Mouse (Mus musculus): ENCODE data around the gene Tpo.

Tpo gene

DNA sequence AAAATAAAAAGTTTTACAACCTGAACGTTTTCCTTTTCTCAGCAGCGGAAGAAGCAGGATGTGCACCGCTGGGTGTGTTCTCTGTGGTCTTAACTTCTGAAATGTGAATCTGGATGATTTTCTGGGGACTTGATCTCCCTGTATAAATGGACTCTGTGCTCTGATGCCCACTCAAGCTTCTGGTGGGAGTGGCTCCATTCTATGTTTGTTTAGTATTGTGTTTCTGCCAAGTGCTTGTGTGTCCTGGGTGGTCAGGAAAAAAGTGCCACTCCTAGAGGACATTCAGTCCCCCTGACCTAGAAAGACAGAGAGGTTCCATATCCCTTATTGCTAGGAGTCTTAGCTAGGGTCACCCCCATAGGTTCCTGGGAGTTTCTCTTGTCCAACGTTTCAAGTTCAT lies at the start of gene Tpo:
Gene Tpo, minus strand, starts transcription at position 101 of the 400 bp plus-strand sequence.
- no peak for DNase-seq

DNA sequence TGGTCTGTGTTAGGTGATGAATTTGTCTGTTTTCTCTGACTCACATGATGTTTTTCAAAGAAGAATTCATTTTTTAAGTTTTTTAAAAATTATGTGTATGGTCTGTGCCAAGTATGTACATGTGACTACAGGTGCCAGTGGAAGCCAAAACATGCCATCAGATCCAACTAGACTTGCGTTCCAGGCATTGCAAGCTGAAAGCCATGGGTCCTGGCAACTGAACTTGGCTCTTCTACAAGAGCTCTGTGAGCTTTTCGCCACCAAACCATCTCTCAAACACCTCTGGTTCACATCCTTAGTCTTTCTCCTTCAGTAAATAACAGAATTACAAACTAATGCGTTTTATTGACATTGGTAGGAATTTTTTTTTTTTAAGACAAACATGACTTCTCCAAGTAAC lies 49.3 kb upstream of the Tpo start:
- DNase-seq = no peak

DNA sequence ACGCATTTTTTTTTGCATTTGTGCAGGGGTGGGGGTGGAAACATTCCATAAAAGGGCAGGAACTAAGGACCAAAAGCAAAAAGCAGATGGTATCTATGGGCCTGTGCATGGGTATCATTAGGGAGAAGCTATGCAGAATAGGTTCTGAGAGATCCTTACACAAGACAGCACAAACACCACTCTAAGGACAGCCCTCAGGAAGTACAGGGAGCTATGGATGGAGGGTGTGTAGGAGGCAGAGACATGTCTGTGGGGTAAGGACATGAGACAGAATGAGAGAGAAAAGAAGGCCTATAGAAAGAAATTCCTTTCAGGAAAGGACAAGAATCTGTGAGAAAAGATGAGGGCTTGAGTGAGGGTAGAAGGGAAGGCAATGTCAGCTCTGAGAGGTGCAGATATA lies 47.2 kb upstream of the Tpo start:
- DNase-seq = no peak

DNA sequence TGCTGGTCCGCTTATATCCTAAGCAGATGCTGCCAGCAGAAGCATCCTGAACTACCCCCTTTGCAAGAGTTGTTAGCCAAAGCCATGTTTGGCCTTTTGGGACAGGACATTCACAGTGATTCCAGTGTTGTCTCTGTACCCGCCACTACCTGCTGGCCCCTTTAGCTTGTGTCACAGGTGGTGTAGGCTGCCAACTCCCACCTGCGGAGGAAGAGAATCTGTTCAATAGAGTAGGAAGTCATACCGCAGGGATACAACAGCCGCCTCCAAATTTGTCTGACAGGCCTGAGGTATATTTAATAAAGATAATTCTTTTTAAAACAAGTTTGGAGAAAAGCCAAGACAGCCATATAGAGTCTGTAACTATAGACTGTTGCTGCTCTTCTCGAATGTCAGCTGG lies 45.5 kb upstream of the Tpo start:
- no peak for DNase-seq

DNA sequence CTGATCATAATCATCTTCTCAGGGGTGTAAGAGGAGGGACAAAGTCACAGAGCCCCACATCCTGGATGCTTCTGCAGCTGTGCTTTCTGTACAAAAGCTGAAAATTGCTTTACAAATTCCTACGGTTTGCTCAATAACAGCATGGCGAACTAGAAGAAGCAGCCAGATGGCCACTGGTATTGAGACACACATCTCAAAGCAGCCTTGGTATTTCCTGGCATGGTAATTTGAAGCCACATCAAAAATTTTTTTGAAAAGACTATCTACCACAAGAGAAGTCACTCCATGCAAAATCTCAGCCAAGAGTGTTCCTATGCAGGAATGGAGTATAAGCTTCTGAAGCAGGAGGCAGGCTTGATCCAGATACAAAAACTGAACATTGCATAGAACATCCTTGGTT lies 45.1 kb upstream of the Tpo start:
- DNase-seq = no peak

DNA sequence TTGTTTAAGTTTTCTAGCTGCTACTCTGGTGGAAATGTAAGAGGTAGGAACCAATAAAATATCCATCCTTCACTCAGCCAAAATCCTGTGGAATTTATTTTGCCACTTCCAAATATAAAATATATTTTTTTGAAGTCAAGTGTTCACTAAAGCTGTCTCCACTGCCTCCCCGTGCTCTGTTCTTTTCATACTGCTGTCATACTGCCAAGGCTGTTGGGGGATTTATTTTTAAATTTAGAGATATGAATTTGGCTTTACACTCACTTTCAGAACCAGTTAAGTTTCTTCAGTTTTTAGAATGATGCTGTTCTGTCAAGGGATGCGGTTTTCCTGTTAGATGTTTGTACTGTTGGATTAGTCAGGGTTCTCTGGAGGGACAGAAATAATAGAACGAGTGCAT lies 36.1 kb upstream of the Tpo start:
- DNase-seq = no peak

DNA sequence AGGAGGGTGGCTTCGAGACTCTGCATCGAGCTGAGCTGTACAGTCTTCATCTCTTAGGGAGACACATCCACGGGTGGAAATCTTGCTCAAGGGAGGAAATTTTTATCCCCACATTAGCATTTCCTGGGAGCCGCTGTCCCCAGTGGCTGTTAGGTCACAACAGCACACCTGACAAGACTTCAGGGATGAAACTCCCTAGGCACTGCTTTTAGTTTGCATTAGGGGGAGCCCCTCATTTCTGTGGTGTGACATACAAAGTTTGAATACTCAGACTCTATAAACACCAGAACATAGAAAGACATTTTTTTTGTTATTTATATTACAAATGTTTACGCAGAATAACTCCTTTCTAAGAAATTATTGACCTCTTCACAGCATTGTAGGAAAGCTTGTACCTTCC lies 32.1 kb upstream of the Tpo start:
- no peak for DNase-seq

DNA sequence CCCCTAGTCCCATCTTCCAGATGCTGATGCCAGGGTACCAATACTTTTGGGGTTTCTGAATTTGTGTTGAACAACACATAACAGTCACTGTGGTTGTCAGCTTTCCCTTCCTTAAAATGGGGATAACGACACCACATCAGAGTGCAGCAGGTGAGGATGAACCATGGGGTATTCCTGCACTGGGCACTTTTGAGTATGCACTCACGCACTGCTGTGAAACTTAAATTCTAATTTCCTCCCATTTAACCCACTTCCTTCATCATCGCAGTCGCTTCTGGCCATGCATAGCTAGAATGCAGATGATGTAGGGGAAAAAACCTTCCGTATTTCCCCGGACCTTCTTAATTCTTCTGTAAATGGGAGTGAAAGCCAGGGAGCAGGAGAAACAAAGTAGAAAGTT lies 31.6 kb upstream of the Tpo start:
- DNase-seq = no peak

DNA sequence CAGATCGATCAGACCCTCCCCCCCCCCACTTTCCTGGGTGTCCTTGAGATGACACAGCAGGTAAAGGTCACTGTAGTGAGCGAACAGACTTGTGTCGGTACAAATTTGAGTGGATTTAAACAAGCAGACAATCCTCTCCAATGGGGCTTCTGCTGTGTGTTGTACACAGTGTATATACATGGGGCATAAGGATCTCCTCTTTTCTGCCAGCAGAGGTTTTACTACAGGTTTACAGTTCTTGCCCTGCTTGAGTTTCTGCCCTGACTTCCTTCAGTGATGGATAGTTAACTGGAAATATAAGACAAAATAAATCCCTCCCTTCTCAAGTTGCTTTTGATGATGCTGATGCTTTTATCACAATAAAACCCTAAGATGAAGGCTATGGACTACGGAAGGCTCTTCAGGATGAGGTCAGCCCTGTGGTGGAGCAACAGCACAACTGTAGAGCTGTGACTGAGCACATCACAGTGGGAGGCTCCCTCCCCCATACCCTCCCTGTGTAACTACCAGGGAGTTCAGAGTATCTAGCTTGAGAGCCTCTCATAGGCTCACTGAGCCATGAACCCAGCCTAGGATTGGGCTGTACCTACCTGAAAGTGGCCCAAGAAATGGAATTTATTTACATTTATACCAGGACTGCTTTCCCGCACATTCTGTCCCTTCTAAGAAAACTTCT lies 29.4 kb upstream of the Tpo start:
- DNase-seq = no peak

DNA sequence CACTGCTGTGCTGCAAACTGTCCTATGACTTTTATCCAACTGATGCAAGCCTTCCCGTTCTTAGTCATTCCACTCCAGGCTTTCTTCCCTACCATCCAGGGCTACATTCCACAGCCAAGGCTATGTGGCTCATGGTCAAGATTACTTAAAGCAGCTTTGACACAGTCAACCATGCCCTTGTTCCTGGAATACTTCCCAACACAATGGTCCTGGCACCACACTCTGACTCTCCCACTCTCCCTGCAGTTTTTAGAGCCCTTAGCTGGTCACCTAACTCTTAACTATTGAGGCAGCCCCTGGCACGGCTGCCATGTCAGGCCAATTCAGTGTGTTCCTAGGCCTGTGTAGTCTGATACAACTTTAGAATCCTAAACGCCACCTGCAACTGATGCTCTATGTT lies 28.1 kb upstream of the Tpo start:
- peak; percentile 7 for DNase-seq

DNA sequence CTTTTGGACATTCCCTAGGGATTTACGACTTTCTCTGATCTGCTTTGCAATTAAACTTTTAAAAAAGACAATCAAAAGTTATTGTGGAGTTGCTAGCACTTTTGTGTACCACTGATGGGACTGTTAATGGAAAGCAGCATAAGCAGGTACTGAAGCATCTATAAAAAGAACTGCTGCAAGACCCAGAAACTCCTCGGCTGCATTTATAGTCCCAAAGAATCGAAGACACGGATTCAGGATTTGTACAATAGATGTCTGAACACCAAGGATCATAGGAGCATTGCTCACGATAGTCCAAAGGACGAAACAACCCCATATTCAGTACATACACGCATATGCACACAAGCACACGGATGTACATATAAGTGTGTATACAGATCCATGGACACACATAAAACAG lies 27.4 kb upstream of the Tpo start:
- DNase-seq = no peak

DNA sequence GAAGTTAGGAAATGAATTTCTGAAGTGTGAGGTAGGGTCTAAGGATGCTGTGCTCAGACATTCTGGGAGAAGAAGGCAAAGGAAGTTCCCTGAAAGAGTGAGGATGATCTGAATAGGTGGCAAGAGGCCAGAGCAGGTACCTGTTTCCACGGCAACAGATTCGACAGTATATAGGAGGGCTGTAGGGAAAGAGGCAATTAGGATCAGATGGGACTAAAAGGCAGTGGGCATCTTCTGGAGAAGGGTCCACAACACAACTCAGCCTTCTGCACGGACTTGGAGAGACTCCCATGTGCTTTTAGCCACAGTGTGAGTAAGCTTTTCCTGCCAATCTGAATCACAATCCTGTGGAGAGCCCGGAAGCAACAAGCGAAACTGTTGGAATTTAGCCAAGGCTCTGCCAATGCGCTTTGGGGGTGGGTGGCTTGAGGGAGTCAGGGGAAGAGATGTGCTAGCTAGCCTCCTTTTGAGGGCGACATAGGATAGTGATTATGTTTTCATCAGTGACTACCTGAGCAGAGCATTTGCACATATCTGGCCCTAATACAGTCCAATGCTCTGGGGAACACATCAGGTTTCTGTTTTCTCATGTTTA lies 21.8 kb upstream of the Tpo start:
- DNase-seq = no peak

DNA sequence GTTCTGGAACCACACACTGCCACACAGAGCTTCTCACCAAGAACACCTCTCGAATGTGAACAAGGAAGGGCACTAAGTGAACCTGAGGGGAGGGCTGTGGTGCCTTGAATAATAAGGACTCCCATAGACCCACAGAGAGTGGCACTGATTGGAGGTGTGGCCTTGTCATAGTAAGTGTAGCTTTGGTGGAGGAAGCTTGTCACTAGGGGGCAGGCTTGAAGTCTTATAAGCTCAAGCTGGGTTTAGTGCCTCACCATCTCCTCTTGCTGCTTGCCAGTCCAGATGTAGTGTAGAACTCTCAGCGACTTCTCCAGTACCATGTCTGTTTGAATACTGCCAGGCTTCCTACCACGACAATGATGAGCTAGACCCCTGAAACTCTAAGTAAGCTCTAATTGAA lies 9.7 kb upstream of the Tpo start:
- peak; percentile 61 for DNase-seq

DNA sequence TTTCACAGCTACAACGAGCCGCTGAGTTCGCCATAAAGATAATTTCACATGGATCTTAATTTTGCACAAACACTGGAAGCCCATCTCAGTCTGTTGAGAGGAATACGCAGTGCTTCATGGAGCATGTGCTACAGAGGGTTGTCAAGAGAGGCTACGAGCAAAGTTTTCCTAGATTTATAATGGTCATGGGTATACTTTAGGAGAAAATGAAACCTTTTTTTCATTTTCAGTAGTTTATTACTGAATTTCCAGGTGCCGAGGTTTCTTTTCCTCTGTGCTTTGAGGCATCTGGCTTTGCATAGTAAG lies 3.1 kb downstream of the Tpo start:
- DNase-seq = no peak

DNA sequence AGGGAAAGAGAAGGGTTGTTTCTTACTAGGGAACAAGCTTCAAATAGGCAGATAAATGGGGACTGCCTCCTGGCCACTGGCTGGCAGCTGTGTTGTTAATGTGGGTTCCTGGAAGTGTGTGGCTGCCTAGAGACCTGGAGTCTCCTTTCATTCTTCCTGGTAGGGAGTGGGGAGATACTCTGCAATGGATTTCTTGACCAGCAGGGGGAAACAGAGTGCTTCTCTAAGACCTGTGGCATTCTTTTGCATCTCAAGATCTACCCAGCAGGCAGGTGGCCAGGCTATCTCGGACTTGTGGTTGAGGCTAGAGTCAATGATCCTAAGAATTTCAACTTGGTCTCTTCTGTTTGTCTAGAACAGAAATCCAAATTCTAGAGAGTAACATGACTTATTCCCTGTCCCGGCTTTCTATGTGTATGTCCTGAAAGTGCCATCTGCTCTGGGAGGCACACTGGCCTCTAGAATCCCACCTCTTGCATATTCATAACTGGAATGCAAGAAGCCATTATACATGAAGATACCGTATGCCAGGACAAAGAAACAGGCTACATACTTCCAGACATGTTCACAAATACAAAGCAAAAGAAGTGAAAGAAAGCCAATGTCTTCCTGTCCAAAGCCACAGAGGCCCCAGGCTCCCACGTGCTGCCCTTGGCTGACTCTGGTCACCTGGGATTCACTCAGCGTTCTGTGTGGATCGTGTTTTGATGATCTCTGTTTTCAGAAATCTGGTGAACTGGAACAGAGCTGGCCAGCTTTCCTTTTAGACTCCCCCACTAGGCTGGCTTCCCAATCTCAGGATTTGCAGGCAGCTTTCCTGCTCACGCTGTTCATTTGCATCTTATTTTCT lies 3.6 kb downstream of the Tpo start:
- DNase-seq = peak; percentile 84

DNA sequence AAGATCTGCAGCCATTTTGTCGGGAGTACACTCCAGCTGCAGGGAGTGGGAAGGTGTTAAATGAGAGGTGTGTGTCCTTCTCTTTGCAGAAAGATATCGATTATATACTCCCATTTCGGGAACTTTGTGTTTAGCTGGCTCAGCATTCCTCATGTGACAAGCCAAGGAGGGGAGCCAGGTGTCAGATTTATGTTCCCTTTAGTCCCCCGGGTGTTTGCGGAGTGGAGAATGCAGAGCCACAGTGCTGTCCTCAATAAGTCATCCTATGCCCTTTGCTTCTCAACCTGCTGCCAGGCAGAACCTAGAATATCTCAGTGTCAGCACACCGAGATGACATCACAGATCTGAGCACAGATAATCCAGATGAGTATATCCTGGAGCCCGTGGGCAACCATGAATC lies 10.1 kb downstream of the Tpo start:
- no peak for DNase-seq

DNA sequence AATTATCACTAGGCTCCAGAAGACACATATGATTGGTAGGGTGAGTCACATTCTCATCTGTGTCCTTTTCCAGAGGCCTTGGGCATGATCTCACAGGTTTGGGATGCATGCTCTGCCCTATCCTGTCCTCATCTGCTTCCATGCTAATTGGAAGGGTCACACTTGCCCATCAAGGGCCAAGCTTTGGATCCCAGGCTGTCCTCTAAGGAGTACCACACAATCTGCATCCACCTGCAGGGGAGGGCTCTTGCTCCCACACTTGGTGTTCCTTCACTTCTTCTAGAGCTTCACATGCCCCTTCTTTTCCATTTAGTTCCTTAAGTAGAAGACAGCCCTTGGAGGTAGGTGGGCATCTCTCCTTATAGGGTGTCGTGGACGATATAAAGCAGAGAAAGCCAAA lies 20.2 kb downstream of the Tpo start:
- DNase-seq = no peak

DNA sequence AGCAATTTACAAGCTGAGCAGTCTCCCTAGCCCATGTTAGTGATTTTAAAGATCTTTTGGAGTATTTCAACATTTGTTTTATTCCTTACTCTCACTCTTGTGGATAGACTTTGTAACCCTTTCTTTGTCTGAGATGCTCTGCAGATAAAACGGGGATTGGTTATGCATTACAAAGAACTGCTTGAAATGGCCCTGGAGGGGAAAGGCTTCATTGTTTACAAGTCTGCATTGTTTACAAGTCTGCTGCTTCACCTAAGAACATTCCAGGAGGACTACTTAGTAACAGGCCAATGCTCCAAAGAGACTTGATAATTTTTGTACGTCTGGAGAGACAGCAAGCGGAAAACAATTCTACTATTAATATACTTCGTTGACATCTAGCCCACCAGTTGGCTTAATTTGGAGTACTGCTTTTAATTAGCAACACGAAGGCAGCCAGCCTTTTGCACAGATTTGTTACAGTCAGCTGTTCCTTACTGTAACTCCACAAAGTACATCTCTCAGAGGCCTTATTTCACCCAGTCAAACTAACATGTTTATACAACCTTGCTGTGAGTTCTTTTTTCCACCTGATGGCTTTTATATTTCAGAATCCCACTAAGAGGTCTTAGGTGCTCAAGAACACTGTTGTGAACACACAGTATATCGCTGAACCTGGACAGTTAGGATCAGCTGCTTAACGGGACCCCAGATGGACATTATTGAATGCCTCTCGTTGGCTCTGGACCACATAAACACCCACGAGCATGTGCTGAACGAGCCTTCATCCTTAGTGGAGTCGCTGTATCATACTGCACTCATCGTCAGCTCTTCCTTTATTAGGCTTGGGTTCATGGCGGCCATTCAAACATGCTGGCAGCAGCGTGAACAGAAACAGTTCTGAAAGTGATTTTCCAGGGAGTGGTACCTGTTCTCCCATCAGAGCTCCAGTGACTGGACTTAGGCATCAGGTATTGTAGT lies 22.5 kb downstream of the Tpo start:
- no peak for DNase-seq

DNA sequence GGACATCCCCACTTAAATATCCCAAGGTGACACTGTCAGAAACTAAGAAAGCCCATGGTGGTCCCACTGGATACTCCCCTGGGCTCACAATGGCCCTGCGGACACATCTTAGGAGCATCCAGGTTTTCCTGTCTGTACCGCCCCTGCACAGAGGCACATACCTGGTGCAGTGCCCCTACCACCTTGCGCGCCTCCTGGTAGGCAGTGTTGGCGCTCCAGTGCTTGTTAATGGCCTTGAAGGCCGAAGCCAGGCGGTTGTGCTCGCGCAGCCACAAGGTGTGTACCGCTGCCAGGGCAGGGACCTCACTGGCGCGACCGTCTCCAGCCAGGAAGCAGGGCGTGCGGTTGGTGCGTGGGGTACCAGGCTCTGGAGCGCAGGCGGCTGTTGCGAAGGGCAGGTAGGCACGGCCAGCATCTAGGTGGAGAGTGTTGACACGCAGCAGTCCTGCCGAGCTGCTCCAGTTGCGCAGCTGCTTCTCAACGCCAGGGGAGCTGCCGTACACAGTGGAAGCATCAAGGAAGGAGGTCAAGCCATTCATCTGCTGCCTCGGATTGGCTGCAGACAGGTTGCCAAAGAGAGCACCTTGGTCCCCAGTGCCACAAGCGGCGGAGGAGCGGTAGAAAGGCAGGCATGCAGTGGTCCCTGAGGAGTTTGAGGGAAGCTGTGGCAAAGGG lies 29.4 kb downstream of the Tpo start:
- DNase-seq = no peak

DNA sequence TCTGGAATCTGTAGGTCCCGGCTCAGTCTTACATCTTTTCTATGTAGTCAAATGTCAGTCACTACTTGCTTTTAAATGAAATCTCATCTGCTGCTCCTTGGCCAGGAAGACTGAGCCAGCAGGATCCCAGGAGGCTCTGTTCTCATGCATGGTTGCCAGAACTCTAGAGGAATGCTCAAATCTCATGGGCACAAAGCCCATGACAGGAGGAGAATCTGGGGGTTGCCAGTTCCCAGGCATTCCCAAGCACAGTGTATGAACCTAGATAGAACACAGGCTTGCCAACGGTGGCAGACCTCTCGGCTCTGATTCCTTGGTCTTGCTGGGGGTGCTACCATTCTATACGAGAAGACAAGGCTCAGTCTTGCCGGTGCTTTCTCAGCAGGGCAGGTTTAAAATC lies 40.3 kb downstream of the Tpo start:
- no peak for DNase-seq

DNA sequence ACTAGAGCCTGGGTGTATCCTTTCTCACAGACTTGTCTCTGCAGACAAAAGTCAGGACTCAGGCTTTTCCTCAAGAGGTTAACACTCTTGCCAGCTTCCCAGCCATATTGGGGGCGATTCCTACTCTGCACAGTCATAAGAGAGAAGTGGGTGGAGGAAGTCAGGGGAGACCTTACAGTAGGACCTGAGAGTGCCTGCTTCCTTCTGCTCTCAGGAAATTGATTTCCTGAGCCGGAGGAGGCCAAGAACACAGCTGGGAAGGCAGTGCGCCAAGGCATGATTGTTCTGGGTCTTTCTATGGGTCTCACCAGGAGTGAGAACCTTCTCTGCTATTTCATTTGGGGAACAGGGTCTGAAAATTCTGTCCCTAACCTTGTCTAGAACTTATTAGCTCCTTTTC lies 48.5 kb downstream of the Tpo start:
- no peak for DNase-seq

DNA sequence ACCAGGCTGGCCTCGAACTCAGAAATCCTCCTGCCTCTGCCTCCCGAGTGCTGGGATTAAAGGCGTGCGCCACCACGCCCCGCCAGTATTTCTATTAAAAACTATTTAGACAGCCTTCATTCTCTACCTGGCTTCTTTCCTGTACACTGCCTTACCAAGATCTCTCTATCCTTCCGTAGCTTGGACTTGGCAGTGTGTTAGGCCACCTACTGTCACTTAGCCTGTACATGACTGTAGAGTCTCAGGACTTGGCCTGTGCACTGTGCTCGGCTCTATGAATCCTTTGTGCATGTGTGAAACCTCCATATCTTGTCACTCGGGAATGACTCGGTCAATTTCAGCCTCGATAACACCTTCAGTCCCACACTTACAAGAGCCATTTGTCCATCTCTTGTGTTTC lies 55.4 kb downstream of the Tpo start:
- DNase-seq = no peak

DNA sequence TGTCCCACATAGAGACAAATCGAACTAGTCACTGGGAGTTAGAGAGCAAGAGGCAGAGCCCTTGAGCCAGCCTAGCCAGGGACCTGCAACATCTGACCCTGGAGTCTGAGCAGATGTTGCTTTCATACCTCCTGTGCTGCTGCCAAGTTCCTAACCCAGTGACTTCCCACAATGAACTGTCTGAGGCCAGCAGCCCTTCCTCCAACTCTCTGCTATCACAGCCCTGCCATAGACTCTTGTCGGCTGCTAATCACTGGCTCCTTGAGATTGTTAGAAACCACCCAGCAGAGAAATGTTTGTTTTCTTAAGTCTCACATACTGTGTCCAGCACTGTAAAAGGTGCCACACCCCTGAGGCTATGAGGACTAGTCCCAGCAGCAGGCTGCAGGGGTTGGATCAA lies 56.1 kb downstream of the Tpo start:
- DNase-seq = no peak

Measured in lung, postnatal 36 days (tissue).